Mouse (Mus musculus) spleen, postnatal 14 days (tissue): ENCODE results near the gene Eif3k.

Experiments
- DNase-seq, 2 experiments: peaks; one replicate each; pipeline ENCODE4 v3.0.0; 2021 to 2022; ENCODE audit warnings: low spot score in 2 of 2

Eif3k gene

GRCm38 (mm10) chr7:28959505-28960045 is 22.1 kb downstream of the Eif3k start:
- no peak for DNase-seq

DNA sequence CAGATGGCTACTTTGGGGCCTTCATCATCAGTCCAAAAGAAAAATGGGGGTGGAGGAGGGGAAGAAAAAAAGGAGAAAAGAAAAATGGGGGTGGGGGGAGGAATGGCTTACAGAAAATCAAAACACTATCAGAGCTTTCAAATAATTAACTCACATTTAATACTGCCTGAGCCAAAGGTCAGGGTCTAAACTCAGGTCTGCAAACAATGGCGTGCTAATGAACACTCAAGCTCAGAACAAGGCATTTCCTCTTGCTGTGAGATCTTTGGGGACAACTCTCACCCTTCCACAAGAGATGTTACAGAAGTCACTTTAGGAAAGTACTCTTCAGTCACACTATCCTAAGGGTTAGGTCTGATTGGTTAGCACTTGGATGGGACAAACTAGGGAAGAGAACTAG is 22.9 kb downstream of the Eif3k start:
- no peak for DNase-seq

DNA sequence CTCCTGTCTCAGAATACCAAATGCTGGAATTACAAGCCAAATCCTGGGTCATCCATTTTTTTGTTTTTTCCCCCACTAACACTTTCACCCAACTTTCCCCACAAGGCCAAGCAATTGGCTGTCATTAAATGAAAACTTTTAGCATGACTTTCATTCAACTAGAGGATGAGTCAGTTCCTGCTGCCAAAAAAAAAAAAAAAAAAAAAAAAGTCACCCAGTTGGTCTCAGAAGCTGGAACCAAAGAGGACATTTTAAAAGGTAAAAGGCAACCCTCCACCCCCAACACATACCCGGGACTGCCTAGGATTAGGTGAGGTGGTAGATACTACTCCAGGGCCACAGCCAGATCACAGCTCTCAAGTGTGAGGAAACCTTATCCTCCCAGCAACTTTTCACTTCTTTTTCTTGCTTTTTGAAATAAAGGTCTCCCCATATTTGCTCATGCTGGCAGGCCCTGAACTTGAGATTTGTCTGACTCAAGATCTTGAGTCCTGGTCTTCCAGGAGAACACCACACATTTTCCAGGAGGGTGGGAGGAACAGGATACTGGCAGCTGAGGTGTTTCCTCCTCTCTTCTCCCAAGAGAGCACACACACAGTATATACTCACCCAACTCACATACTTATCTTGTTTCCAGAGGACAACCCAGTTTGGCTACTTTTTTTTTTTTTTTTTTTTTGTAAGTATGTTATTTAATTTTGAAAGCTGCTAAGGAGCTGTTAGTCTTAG is 23.5 kb downstream of the Eif3k start:
- DNase-seq = no peak

GRCm38 (mm10) chr7:28957286-28957685 is 24.4 kb downstream of the Eif3k start:
- DNase-seq = no peak

DNA sequence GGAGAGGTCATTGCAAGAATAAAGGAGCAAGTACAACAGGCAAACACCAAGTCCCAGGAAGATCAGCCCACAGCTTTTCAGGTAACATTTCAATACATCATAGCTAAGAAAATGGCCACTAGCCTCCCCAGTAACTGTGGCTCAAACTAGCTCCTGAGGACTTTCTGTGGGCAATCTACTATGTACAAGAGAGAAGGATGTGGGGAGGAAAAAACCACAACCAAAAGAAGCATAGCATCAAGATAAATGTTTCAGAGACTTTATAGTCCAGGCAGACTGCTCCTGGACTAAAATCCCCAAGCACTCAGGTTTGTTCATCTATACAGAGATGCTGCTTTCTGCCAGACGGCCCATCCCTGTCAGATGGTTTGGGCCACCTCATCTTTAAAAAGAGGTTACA is 25.4 kb downstream of the Eif3k start:
- no peak for DNase-seq

DNA sequence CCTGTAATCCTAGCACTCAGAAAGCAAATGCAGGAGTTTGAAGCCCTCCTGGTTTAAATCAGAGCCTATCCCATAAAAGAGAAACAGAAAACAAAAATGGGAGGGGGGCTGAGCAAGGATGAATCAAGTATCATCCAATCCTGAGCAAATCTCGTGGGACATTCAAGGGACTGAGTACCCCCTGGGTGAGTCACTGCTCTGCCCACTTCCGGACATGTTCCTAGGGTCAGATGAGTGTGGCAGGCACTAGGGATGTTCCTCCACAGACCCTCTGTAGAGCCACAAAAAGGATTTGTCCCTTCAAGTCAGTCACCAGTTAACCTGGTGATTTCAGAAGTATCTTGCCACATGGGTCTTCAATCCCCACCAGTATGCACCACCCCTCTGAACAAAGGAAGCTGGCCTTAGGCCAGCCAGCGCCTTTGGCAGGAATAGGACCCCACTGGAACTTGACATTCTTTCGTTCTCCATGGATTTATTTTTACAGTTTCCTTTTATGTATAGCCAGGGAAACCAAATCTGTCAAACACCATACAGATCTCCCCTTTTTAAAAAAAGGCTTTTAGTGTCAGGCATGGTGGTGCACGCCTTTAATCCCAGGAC is 26.3 kb downstream of the Eif3k start:
- no peak for DNase-seq

DNA sequence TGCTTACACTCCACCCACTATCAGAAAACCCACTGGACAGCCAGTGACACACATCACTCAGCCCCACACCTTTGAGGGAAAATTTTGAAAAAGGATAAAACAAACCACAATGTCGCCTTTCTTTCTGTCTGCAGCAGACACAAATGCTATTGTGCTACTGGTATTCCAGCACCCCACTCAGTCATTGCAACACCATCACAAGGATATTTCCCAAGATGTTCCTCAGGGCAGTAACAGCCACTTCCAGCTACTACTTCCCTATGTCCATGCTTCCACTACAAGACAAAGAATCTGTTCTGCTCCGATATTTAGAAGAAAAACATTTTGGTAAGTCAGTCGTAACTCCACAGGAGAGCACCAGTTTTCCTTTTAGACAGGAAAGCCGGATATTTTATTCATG is 26.9 kb downstream of the Eif3k start:
- no peak for DNase-seq

- no peak for DNase-seq
Observed at GRCm38 (mm10) chr7:28953476-28954376, 27.9 kb downstream of the Eif3k start.

GRCm38 (mm10) chr7:28952786-28953185 is 28.9 kb downstream of the Eif3k start:
- DNase-seq = no peak

GRCm38 (mm10) chr7:28951764-28952163 is 29.9 kb downstream of the Eif3k start:
- no peak for DNase-seq

DNA sequence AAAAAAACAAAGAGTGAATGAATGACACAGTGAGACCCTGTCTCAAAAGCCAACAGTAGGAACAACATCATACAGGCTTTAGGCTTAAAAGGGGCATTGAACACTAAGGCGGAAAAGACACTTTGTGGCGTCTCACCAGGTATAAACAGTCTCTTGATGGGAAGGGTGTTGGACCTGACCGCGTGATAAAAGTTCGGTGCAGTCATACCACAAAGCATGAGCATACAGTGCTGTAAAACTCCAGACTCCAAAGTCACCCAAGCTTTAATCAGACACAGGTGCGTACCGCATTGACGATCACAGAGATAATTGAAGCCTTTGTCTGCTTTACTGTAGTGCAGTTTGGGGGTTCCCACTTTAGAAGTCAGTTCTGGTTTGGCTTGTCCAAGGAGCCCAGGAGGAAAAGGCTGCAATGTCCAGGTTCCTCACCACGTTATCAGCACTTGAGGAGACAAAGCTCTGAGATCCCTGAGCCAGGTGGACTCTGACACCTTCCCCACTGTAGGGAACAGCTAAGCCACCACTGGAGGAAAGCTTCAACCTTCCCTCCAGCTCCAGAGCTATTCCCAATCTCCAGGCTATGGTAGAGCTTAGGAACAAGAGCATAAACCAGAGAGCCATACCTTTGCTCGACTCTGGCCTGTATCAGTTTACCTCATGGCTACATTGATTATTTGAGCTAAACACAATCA is 31.2 kb downstream of the Eif3k start:
- DNase-seq = no peak

DNA sequence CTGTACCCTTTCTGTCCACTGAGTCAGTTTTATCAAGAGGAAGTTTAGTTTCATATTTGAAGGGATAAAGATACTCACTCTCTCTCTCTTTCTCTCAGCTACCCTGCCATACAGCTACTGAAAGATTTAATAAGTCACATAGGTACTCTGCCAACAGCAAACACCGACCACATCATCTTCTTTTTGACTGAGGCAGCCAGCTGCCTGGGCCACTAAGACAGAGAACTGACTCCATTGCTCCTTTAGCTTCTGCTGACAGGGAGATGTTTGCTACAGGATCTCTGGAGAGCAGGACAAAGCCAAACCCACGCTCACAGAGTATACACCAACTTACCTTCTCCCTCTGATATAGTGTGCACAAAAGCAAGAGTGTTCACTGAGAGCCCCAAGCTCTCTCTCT is 32.4 kb downstream of the Eif3k start:
- no peak for DNase-seq

DNA sequence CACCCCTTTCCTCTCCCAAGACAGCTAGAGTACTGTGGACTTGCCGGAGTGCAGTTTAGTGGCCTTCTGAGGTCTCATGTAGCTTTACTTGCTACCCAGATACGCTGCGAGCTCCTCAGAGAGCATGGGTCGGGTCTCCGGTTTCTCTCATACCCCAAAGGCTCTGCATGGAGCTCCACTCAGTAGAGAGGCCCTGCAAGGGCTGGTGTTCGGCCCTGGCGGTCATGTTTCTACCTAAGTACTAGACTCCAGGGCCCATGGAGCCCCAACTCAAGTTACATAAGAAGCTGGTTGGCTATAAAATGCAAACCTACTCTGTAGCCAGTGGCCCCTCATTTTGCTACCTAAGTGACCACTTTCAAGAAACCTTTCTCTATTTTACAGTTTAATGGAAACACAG is 32.9 kb downstream of the Eif3k start:
- DNase-seq = no peak

- no peak for DNase-seq
Observed at GRCm38 (mm10) chr7:28946271-28946610, 35.4 kb downstream of the Eif3k start.

GRCm38 (mm10) chr7:28945416-28946270 is 36.0 kb downstream of the Eif3k start:
- DNase-seq = no peak

DNA sequence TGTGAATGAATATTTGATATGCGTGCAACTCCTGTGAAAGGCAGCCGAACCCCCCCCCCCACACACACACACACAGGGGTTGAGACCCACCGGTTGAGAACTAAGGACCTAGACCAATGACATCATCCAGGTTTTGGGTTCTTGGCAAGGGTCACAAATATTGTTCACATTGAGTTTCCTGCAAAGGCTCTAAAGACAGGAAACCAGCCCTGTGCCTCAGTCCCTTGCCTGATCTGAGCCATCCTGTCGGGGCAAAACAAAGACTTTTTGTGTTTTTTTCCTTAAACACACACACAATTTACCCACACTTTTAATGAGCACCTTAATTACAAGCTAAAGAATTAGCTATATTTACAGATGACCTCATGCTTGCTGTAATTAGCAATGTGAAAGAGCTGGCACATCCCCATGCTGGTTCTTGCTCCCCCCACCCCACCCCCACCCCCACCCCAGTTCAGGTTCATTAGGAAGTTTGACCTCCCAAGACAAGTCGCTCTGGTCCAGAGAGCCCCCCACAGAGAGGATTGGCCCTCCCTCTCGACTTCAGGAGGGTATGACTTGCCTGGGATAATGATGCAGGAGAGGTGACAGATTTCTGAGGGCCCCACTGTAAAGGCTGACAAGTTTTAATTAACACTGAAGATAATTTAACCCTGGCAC is 36.8 kb downstream of the Eif3k start:
- DNase-seq = no peak

GRCm38 (mm10) chr7:28943451-28944180 is 38.0 kb downstream of the Eif3k start:
- no peak for DNase-seq

DNA sequence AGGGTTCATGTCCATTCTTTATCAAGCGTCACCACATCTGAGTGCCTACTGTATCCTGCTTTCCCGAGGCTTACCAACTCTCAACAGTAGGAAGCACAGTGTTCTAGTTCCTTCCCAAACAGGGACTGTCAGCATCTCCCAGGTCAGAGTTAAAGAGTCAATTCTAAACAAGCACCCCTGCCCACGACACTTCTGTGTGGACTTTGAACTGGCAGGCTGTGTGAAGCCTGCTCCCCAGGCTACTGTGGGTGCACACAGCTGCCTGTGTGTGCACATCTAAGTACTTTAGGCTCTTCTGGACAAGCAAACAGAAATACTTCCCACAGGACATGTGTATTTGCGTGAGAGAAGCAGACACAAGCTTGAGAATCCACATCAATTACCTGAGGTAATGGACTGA is 40.1 kb downstream of the Eif3k start:
- no peak for DNase-seq

- no peak for DNase-seq
Observed at GRCm38 (mm10) chr7:28941129-28941528, 40.5 kb downstream of the Eif3k start.
